Mouse (Mus musculus) neural tube, embryonic 14.5 days (tissue): ENCODE results near the gene Pvalb. TPM values are rescaled to one million over a fixed set of nuclear protein-coding genes. Genes with fewer than 3 reads are reported as not detected.

Source experiments
- ATAC-seq: fragments of 200-750 bp; cut with Nextera tagmentation; 2 replicates; pipeline ENCODE4 v1.8.0; 2017; ENCODE audit warnings: low read depth, mild to moderate bottlenecking, moderate TSS enrichment, moderate library complexity
- H3K27ac ChIP-seq: fragments of 300-500 bp; sonication (generic); 2 replicates; pipeline ENCODE4 v1.5.1; 2014; ENCODE audit warnings: low read depth, mild to moderate bottlenecking, control low read depth, low read length, moderate library complexity, mixed read lengths
- H3K27me3 ChIP-seq: fragments of 300-500 bp; sonication (generic); 2 replicates; pipeline ENCODE4 v1.6.1; 2014; ENCODE audit warnings: low read length; ENCODE audit not compliant: control insufficient read depth, insufficient read depth
- H3K36me3 ChIP-seq: fragments of 300-500 bp; sonication (generic); 2 replicates; pipeline ENCODE4 v1.6.1; 2014; ENCODE audit warnings: low read length, mixed read lengths; ENCODE audit not compliant: control insufficient read depth, insufficient read depth
- H3K4me1 ChIP-seq: fragments of 300-500 bp; sonication (generic); 2 replicates; pipeline ENCODE4 v1.6.1; 2014; ENCODE audit warnings: low read length; ENCODE audit not compliant: control insufficient read depth, insufficient read depth
- H3K4me2 ChIP-seq: fragments of 300-500 bp; sonication (generic); 2 replicates; pipeline ENCODE4 v1.6.1; 2014; ENCODE audit warnings: mild to moderate bottlenecking, low read depth, low read length, control low read depth
- H3K4me3 ChIP-seq: fragments of 300-500 bp; sonication (generic); 2 replicates; pipeline ENCODE4 v1.5.1; 2014; ENCODE audit warnings: low read depth, low read length, control low read depth, mixed read lengths
- H3K9ac ChIP-seq: fragments of 300-500 bp; sonication (generic); replicated peaks from 2 replicates; pipeline ENCODE4 v1.6.1; 2014; ENCODE audit warnings: low read depth, mild to moderate bottlenecking, control low read depth, low read length, mixed read lengths
- H3K9me3 ChIP-seq: fragments of 300-500 bp; sonication (generic); 2 replicates; pipeline ENCODE4 v1.6.1; 2016; ENCODE audit warnings: low read length; ENCODE audit not compliant: control insufficient read depth
- WGBS: fragments of 180-500 bp; shearing (Covaris S2); extraction: QIAGEN DNeasy Blood & Tissue Kit; methylation state at CpG from one replicate; pipeline ENCODE4 v1.1.7; 2014; 5-methylcytosine and 5-hydroxymethylcytosine counted together
- polyA plus RNA-seq: library from polyadenylated mRNA; unstranded; fragments of >200 nt; fragmentation: Nextera tagmentation; extraction: Ambion mirVana; gene quantifications from 2 replicates; pipeline ENCODE4 v1.2.1, GENCODE M21; 2014

Pvalb gene
- polyA plus RNA-seq = 0.56 and 5.2 TPM in 2 replicates

DNA sequence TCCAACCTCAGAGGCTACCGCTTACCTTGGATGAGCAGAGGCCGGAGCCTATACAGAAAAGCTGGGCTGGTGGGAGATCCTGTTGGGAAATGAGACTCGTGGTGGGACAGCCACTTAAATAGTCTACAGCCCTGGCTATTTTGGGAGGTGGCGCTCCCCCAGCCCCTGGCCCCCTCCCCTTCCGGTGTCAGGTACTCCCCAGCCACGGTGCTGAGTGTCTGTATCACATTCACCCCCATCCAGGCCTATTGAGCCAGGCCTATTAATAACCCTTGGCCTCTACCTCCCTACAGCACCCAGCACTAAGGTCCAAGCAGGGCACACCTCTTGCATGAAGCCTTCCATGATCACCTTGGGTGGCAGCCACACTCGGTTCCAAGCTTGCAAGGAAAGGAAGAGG is at the start of gene Pvalb:
Gene Pvalb (minus strand): TSS at position 89 of the 400 bp plus-strand sequence.
- no peak for ATAC-seq
- 88% methylated on average over 7 of the region's 7 CpGs for WGBS
- peaks cover 4% of the 10 kb centered on the region; the same call in 1 of the 2 replicates for H3K4me1 ChIP-seq
- no peaks in the 10 kb centered on the region for H3K9me3 ChIP-seq
- no peak within 1 kb of the TSS for H3K27ac ChIP-seq
- H3K4me2 ChIP-seq = no peak within 1 kb of the TSS
- H3K27me3 ChIP-seq = peaks cover 16% of the 10 kb centered on the region; the same call in 1 of the 2 replicates
- H3K9ac ChIP-seq = no peak within 1 kb of the TSS
- H3K4me3 ChIP-seq = no peak within 1 kb of the TSS
- H3K36me3 ChIP-seq = no peaks in the 10 kb centered on the region

- Histone ChIP-seq H3K4me3 (no peak overlapping the region), H3K4me1 (no peaks in the 10 kb centered on the region), H3K36me3 (no peaks in the 10 kb centered on the region), H3K4me2 (no peak overlapping the region), H3K9ac (no peak overlapping the region), H3K27ac (no peak overlapping the region), H3K9me3 (no peaks in the 10 kb centered on the region), H3K27me3 (no peaks in the 10 kb centered on the region)
- WGBS = 23% methylated on average over 20 of the region's 20 CpGs
- no peak for ATAC-seq
These were observed 48.6 kb upstream of the Pvalb start for GRCm38 (mm10) chr15:78254751-78255150.

GRCm38 (mm10) chr15:78248410-78248809 is 42.2 kb upstream of the Pvalb start:
- H3K27ac ChIP-seq = no peak overlapping the region
- no peak overlapping the region for H3K9ac ChIP-seq
- no peaks in the 10 kb centered on the region for H3K36me3 ChIP-seq
- no peak overlapping the region for H3K4me2 ChIP-seq
- H3K4me3 ChIP-seq = no peak overlapping the region
- WGBS = 75% methylated on average over 3 of the region's 3 CpGs
- no peak for ATAC-seq
- no peaks in the 10 kb centered on the region for H3K4me1 ChIP-seq
- H3K27me3 ChIP-seq = no peaks in the 10 kb centered on the region
- H3K9me3 ChIP-seq = no peaks in the 10 kb centered on the region

DNA sequence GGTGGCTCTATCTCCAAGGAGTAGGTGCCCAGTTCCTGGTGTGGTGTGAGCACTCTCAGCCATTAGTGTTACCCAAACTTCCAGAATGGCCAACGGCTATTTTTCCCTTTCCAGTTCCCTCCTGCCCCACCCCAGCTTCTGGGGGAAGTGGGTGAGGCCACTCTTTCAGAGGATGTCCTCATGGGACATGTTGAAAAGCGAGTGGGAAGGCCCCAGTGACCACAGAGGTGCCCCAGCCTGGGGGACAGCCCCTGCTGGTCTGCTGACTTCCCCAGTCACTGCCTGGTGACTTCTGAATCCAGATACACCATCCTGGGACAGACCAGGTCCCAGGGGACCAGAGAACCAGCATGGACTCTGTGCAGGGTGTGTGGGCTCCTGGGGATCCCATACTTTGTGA is 41.5 kb upstream of the Pvalb start:
- Histone ChIP-seq H3K4me2 (no peak overlapping the region), H3K9ac (no peak overlapping the region), H3K4me1 (no peaks in the 10 kb centered on the region), H3K27ac (no peak overlapping the region), H3K9me3 (no peaks in the 10 kb centered on the region), H3K36me3 (no peaks in the 10 kb centered on the region), H3K27me3 (no peaks in the 10 kb centered on the region), H3K4me3 (no peak overlapping the region)
- ATAC-seq = no peak
- WGBS = 68% methylated on average over 2 of the region's 2 CpGs

DNA sequence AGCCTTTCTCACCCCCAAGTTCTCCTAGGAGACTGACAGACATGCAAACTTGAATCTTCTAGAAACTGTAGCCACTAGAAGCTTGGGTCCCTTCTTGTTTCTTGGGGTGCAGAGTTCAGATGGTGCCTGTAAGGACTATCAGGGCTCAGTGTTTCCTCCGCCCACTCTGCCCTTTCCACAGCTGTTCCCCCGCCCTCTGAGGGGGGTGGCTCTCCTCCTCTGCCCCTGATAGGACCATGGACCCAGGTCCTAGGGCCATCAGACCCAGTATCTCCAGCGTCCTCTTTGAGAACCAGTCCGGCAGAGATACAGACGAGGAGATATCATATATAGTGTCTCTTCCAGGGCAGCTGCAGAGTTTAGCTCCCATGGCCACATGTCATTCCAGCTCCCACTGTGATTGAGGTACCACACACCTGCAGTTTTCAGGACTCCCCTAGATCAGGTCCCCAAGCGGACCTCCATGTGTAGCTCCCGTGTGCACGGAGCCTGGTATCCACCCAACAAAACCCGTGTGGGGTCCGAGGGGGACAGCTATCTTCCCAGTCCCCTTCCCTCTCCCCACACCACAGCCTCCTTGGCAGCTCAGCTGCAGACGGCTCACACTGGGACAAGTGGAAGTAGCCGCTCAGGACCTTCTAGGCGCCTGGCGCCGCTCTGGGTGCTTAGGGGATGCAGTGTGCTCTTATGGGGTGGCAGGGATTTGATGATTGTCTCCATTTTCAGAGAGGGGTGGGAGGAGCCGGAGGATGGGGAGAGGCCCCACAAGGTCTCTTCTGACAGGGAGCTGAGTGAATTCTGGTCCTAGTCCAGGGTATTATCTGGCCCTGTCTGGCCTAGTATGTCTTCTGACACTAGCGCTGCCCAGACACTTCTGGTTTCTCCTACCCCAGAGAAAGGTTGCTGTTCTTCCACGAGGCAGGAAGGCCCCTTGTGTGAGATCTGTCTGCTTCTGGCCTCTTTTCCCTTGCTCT is 40.2 kb upstream of the Pvalb start:
- Histone ChIP-seq H3K4me1 (no peaks in the 10 kb centered on the region), H3K27ac (no peak overlapping the region), H3K27me3 (no peaks in the 10 kb centered on the region), H3K4me2 (no peak overlapping the region), H3K4me3 (no peak overlapping the region), H3K9me3 (no peaks in the 10 kb centered on the region), H3K9ac (no peak overlapping the region), H3K36me3 (no peaks in the 10 kb centered on the region)
- 79% methylated on average over 18 of the region's 18 CpGs for WGBS
- no peak for ATAC-seq

GRCm38 (mm10) chr15:78244695-78245492 is 38.7 kb upstream of the Pvalb start, which contains the start of gene Ncf4:
TSS of gene Ncf4 (plus strand) at chr15:78244801.
- H3K27ac ChIP-seq = no peak within 1 kb of the TSS
- no peak within 1 kb of the TSS for H3K9ac ChIP-seq
- no peaks in the 10 kb centered on the region for H3K4me1 ChIP-seq
- H3K36me3 ChIP-seq = no peaks in the 10 kb centered on the region
- H3K9me3 ChIP-seq = no peaks in the 10 kb centered on the region
- no peak for ATAC-seq
- no peak within 1 kb of the TSS for H3K4me3 ChIP-seq
- 74% methylated on average over 7 of the region's 7 CpGs for WGBS
- no peak within 1 kb of the TSS for H3K4me2 ChIP-seq
- H3K27me3 ChIP-seq = no peaks in the 10 kb centered on the region

GRCm38 (mm10) chr15:78243774-78244173 is 37.6 kb upstream of the Pvalb start:
- WGBS = 78% methylated on average over 6 of the region's 6 CpGs
- Histone ChIP-seq H3K4me2 (no peak overlapping the region), H3K36me3 (no peaks in the 10 kb centered on the region), H3K4me1 (no peaks in the 10 kb centered on the region), H3K9me3 (no peaks in the 10 kb centered on the region), H3K27ac (no peak overlapping the region), H3K27me3 (no peaks in the 10 kb centered on the region), H3K4me3 (no peak overlapping the region), H3K9ac (no peak overlapping the region)
- no peak for ATAC-seq

DNA sequence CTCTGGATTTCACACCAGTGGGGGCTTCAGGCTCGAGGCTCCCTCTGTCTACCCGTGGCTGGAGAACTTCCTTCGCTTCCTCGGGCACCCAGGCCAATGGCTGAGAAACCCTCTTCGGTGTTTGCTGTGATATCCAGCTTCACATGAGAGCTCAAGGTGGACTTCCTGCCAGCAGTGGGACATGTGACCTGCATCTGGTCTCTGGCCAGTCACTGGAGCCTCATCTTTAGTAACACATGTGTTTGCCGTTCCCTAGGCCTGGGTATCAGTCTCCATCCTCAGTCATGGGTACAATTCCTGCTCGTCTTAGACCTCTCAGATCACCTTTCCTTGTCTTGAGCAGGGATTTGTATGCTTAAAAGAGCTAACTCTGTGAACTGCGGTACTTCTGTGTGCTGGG is 36.9 kb upstream of the Pvalb start:
- Histone ChIP-seq H3K4me2 (no peak overlapping the region), H3K9me3 (no peaks in the 10 kb centered on the region), H3K9ac (no peak overlapping the region), H3K27me3 (no peaks in the 10 kb centered on the region), H3K4me3 (no peak overlapping the region), H3K27ac (no peak overlapping the region), H3K4me1 (no peaks in the 10 kb centered on the region), H3K36me3 (no peaks in the 10 kb centered on the region)
- ATAC-seq = no peak
- WGBS = 83% methylated on average over 8 of the region's 8 CpGs

DNA sequence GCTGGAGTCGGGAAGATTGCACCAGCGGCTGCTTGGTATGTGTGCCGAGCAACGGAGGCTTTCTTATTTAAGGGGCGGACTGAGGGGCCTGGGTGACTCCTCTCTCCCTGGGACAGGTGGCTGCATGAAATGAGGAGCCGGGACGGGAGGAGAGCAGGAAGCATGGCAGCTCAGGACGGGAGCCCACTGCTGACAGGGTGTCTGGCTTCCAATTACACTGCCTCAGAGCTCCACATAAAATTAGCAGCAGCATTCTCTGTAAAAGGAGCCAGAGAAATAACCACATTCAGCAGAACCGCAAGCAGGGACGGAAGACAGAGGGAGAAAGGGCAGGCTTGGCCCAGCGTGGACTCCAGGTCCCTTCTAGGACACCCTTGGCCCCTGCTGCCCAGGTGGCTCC is 35.1 kb upstream of the Pvalb start:
- ATAC-seq = no peak
- Histone ChIP-seq H3K27ac (no peak overlapping the region), H3K27me3 (no peaks in the 10 kb centered on the region), H3K9ac (no peak overlapping the region), H3K9me3 (no peaks in the 10 kb centered on the region), H3K36me3 (no peaks in the 10 kb centered on the region), H3K4me2 (no peak overlapping the region), H3K4me3 (no peak overlapping the region), H3K4me1 (no peaks in the 10 kb centered on the region)
- WGBS = 51% methylated on average over 11 of the region's 11 CpGs
